8 mouse cellular contexts compared by ENCODE assay signal in genomic region chr4:135855080-135855479, GRCm38 (mm10). TPM values are rescaled to one million over a fixed set of nuclear protein-coding genes. Genes with fewer than 3 reads are reported as not detected.
DNase-seq lines count a peak whose midpoint lies in the region; ATAC-seq and TF ChIP-seq lines count a peak whose summit lies in the region.

No protein-coding gene starts in this region.

- TF ChIP-seq RAD21 in CH12.LX (IDR thresholded peaks at IDR 0.05; ENCODE audit: low read depth, low read length): no peak

- no peaks in the 10 kb centered on the region for H3K27me3 ChIP-seq in CH12.LX (replicated peaks)
- H3K27me3 ChIP-seq in embryonic facial prominence, embryonic 15.5 days: no peaks in the 10 kb centered on the region
- H3K27me3 ChIP-seq in limb, embryonic 12.5 days: no peaks in the 10 kb centered on the region

- no peak for DNase-seq in gastrocnemius, adult 2 months
- no peak for DNase-seq in gastrocnemius, postnatal 25 days
- peak; percentile 58 for DNase-seq in CH12.LX (ENCODE audit: extremely low read depth)
- no peak for DNase-seq in frontal cortex, postnatal 25 days (ENCODE audit: low spot score in 2 of 2)
- no peak for DNase-seq in layer of hippocampus, adult 8-10 months (ENCODE audit: low spot score in 2 of 2)

- WGBS in embryonic facial prominence, embryonic 15.5 days: 8% methylated on average over 6 of the region's 6 CpGs
- whole genome bisulfite sequencing in limb, embryonic 12.5 days: 10% methylated on average over 6 of the region's 6 CpGs
- under 1% methylated on average over 6 of the region's 6 CpGs for WGBS in olfactory bulb, adult 2 months

- peak overlapping the region; percentile 94 for H3K4me3 ChIP-seq in gastrocnemius, adult 2 months
- H3K4me3 ChIP-seq in CH12.LX (replicated peaks in 1 of 3; ENCODE audit: low read depth in 2 of 3, low read length in 2 of 3, poor library complexity in 1 of 3): peak overlapping the region; percentile 64 to 86 (median 66)
- H3K4me3 ChIP-seq in embryonic facial prominence, embryonic 15.5 days (replicated peaks): peak overlapping the region; percentile 95
- H3K4me3 ChIP-seq in limb, embryonic 12.5 days (replicated peaks): peak overlapping the region; percentile 93
- peak overlapping the region; percentile 95 for H3K4me3 ChIP-seq in olfactory bulb, adult 2 months (ENCODE audit: insufficient read depth, low read depth, low read length)

- H3K4me1 ChIP-seq in CH12.LX (ENCODE audit: control insufficient read depth in 1 of 2, insufficient read depth in 2 of 2): peaks cover 0 to 28% of the 10 kb centered on the region in 2 experiments; a peak in 2 of 4 replicates
- peaks cover 41% of the 10 kb centered on the region for H3K4me1 ChIP-seq in embryonic facial prominence, embryonic 15.5 days
- peaks cover 30% of the 10 kb centered on the region for H3K4me1 ChIP-seq in limb, embryonic 12.5 days (replicated peaks)
- H3K4me1 ChIP-seq in olfactory bulb, adult 2 months (ENCODE audit: control insufficient read depth, insufficient read depth, low read length): peaks cover 14% of the 10 kb centered on the region

- in situ Hi-C loops in CH12.LX (cut with MboI; ENCODE audit: low pct_ligation_motif_present, low pct_unique_long_range_greater_than_20kb, low sequenced_read_pairs): no loop called here

- peaks cover 2 to 14% of the 10 kb centered on the region in 2 experiments for H3K36me3 ChIP-seq in CH12.LX (replicated peaks in 1 of 2; ENCODE audit: control insufficient read depth in 1 of 2, insufficient read depth in 1 of 2, low read length in 1 of 2)
- 0 out of 2 replicates have a peak, but pooled peaks cover 5% of the 10 kb centered on the region for H3K36me3 ChIP-seq in embryonic facial prominence, embryonic 15.5 days
- H3K36me3 ChIP-seq in limb, embryonic 12.5 days: peaks cover 7% of the 10 kb centered on the region; the same call in 1 of the 2 replicates

- H3K4me2 ChIP-seq in CH12.LX (ENCODE audit: insufficient read depth, low read depth, poor library complexity, severe bottlenecking): peak overlapping the region; percentile 53
- H3K4me2 ChIP-seq in embryonic facial prominence, embryonic 15.5 days (replicated peaks): peak overlapping the region; percentile 79
- H3K4me2 ChIP-seq in limb, embryonic 12.5 days: peak overlapping the region; percentile 76

- TF ChIP-seq POLR2A in CH12.LX (IDR thresholded peaks at IDR 0.05; ENCODE audit: low read depth, low read length): no peak
- TF ChIP-seq POLR2A in olfactory bulb, adult 2 months (IDR thresholded peaks at IDR 0.05; ENCODE audit: insufficient read depth, low read depth, low read length): no peak

- intact Hi-C loops in gastrocnemius, adult 2 months (cut with DNase I): no loop called here

- no peak for TF ChIP-seq CTCF in gastrocnemius, adult 2 months (IDR thresholded peaks at IDR 0.05)
- no peak for TF ChIP-seq CTCF in CH12.LX (conservative IDR thresholded peaks at IDR 0.05 in 1 of 2, IDR thresholded peaks at IDR 0.05 in 1 of 2; ENCODE audit: low read depth in 2 of 2, low read length in 2 of 2)
- no peak for TF ChIP-seq CTCF in olfactory bulb, adult 2 months (IDR thresholded peaks at IDR 0.05; ENCODE audit: insufficient read depth, low read depth, low read length)

- ATAC-seq in embryonic facial prominence, embryonic 15.5 days (ENCODE audit: insufficient number of reproducible peaks, low FRiP score, low TSS enrichment, low read depth): no peak
- peak; percentile 23 for ATAC-seq in limb, embryonic 12.5 days (ENCODE audit: insufficient number of reproducible peaks, insufficient read depth, low FRiP score, low TSS enrichment, low read depth)

- H3K79me2 ChIP-seq in CH12.LX (replicated peaks; ENCODE audit: control insufficient read depth, extremely low read depth, insufficient read depth, poor library complexity, severe bottlenecking): peaks cover 37% of the 10 kb centered on the region

- no peak for TF ChIP-seq EP300 in CH12.LX (IDR thresholded peaks at IDR 0.05; ENCODE audit: low read length)

- dilution Hi-C loops in CH12.LX (cut with MboI; ENCODE audit: extremely low pct_ligation_motif_present, extremely low pct_unique_long_range_greater_than_20kb, low sequenced_read_pairs): no loop called here

- H3K9me3 ChIP-seq in CH12.LX (replicated peaks; ENCODE audit: low read length): no peaks in the 10 kb centered on the region
- no peaks in the 10 kb centered on the region for H3K9me3 ChIP-seq in embryonic facial prominence, embryonic 15.5 days (replicated peaks)
- no peaks in the 10 kb centered on the region for H3K9me3 ChIP-seq in limb, embryonic 12.5 days

- peak overlapping the region; percentile 93 for H3K27ac ChIP-seq in gastrocnemius, adult 2 months
- peak overlapping the region; percentile 64 for H3K27ac ChIP-seq in CH12.LX (ENCODE audit: insufficient read depth, low read depth)
- peak overlapping the region; percentile 99 for H3K27ac ChIP-seq in embryonic facial prominence, embryonic 15.5 days (replicated peaks)
- peak overlapping the region; percentile 99 for H3K27ac ChIP-seq in limb, embryonic 12.5 days
- peak overlapping the region; percentile 100 for H3K27ac ChIP-seq in olfactory bulb, adult 2 months (ENCODE audit: insufficient read depth, low read depth, low read length)

- H3K9ac ChIP-seq in CH12.LX (ENCODE audit: insufficient read depth, low read depth): peak overlapping the region; percentile 87
- H3K9ac ChIP-seq in embryonic facial prominence, embryonic 15.5 days: peak overlapping the region; percentile 90
- peak overlapping the region; percentile 99 for H3K9ac ChIP-seq in limb, embryonic 12.5 days (replicated peaks)

TF ChIP-seq in CH12.LX, 34 proteins besides CTCF, POLR2A, EP300 and RAD21:
- TF ChIP-seq ETS1 (conservative IDR thresholded peaks at IDR 0.05; ENCODE audit: low read depth, low read length) (no peak), CHD1 (IDR thresholded peaks at IDR 0.05; ENCODE audit: low read depth, low read length) (no peak), HCFC1 (IDR thresholded peaks at IDR 0.05; ENCODE audit: low read depth, low read length) (no peak), MAZ (IDR thresholded peaks at IDR 0.05; ENCODE audit: low read depth, low read length) (0 out of 2 replicates have a peak, but pooled peaks have one; percentile 49)
TF ChIP-seq in CH12.LX: peak in this region for 1.

RNA-seq across cellular contexts. Expression of gene Srsf10, which starts 0.5 kb away (rescaled TPM):
- 10 to 100 TPM; 27.2 to 30.6 TPM for total RNA-seq in gastrocnemius, adult 2 months (2021)
- total RNA-seq in gastrocnemius, postnatal 25 days (2021): 10 to 100 TPM; 22.6 to 25.2 TPM
- total RNA-seq in CH12.LX (2012; rRNA removed) (85.7 and 127 TPM in 2 replicates), CH12.LX (2014; rRNA removed) (179 and 197 TPM in 2 replicates)
- 291 and 341 TPM in 2 replicates for polyA plus RNA-seq in CH12.LX (2012; ENCODE audit: insufficient read length, low read depth)
- 198 and 214 TPM in 2 replicates for polyA plus RNA-seq in embryonic facial prominence, embryonic 15.5 days (2015; fragmentation: Nextera tagmentation; extraction: Ambion mirVana)
- polyA plus RNA-seq in limb, embryonic 12.5 days (2016; fragmentation: Nextera tagmentation; extraction: Ambion mirVana): 392 and 402 TPM in 2 replicates
- not detected in 2 replicates for polyA plus RNA-seq in olfactory bulb, adult 2 months (2012; ENCODE audit: insufficient read depth, insufficient read length, low replicate concordance, missing spikeins)
- 10 to 100 TPM; 67.9 to 91.9 (median 79.9) TPM for total RNA-seq in layer of hippocampus, adult 8-10 months (2022)

RNA-seq across cellular contexts. Expression of gene Pnrc2, which starts 18.6 kb away (rescaled TPM):
- total RNA-seq in gastrocnemius, adult 2 months (2021): 10 to 100 TPM; 36.7 to 44.8 TPM
- 10 to 100 TPM; 25.7 to 36.4 TPM for total RNA-seq in gastrocnemius, postnatal 25 days (2021)
- total RNA-seq in CH12.LX (2012; rRNA removed): 22.2 and 30.5 TPM in 2 replicates
- total RNA-seq in CH12.LX (2014; rRNA removed): 46.9 and 55.0 TPM in 2 replicates
- 32.8 and 34.4 TPM in 2 replicates for polyA plus RNA-seq in CH12.LX (2012; ENCODE audit: insufficient read length, low read depth)
- polyA plus RNA-seq in embryonic facial prominence, embryonic 15.5 days (2015; fragmentation: Nextera tagmentation; extraction: Ambion mirVana): 157 and 161 TPM in 2 replicates
- 209 and 220 TPM in 2 replicates for polyA plus RNA-seq in limb, embryonic 12.5 days (2016; fragmentation: Nextera tagmentation; extraction: Ambion mirVana)
- polyA plus RNA-seq in olfactory bulb, adult 2 months (2012; ENCODE audit: insufficient read depth, insufficient read length, low replicate concordance, missing spikeins): not detected in 2 replicates
- total RNA-seq in layer of hippocampus, adult 8-10 months (2022): 10 to 100 TPM; 47.2 to 86.0 (median 47.7) TPM

RNA-seq across cellular contexts. Expression of gene Cnr2, which starts 40.1 kb away (rescaled TPM):
- under 1 TPM; 0.10 to 0.11 TPM for total RNA-seq in gastrocnemius, adult 2 months (2021)
- under 1 TPM; 0.08 to 0.10 TPM for total RNA-seq in gastrocnemius, postnatal 25 days (2021)
- 5.6 and 6.5 TPM in 2 replicates for total RNA-seq in CH12.LX (2012; rRNA removed)
- 13.5 and 13.8 TPM in 2 replicates for total RNA-seq in CH12.LX (2014; rRNA removed)
- polyA plus RNA-seq in CH12.LX (2012; ENCODE audit: insufficient read length, low read depth): 9.4 and 10.6 TPM in 2 replicates
- polyA plus RNA-seq in embryonic facial prominence, embryonic 15.5 days (2015; fragmentation: Nextera tagmentation; extraction: Ambion mirVana): 0.85 and 1.0 TPM in 2 replicates
- 0.22 and 0.45 TPM in 2 replicates for polyA plus RNA-seq in limb, embryonic 12.5 days (2016; fragmentation: Nextera tagmentation; extraction: Ambion mirVana)
- polyA plus RNA-seq in olfactory bulb, adult 2 months (2012; ENCODE audit: insufficient read depth, insufficient read length, low replicate concordance, missing spikeins): not detected in 2 replicates
- total RNA-seq in layer of hippocampus, adult 8-10 months (2022): under 1 TPM in 3 of 4 experiments, not detected in 1; 0.08 to 0.98 (median 0.92) TPM
